Mouse (Mus musculus): ENCODE results near the gene Ugt1a7c. TPM values are rescaled to one million over a fixed set of nuclear protein-coding genes. Genes with fewer than 3 reads are reported as not detected.

Ugt1a7c gene
- polyA plus RNA-seq, 1 experiment: 1.1 TPM

DNA sequence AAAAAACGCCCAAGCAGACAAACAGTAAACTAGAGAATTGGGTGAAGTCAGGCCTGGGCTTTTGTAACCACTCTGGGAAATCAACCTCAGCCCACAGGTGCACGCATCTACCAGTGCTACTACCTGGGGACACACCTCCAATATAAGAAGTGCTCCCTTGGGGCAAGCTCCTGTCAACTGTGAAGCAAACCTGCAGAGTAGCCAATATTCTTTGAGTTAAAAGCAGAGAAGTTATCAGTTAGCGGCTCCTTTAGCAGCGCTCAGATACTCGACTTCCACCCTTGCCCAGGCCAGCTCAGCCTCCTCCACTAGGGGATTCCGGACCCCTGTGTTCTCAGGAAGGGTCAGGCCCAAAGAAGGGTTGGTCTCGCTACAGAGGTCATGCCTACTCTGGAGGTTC is 166.8 kb downstream of the Ugt1a7c start:
- H3K36me3 ChIP-seq (ENCODE audit: control insufficient read depth, insufficient read depth, low read length): peaks cover 59% of the 10 kb centered on the region
- no peaks in the 10 kb centered on the region for H3K27me3 ChIP-seq (ENCODE audit: control insufficient read depth, insufficient read depth, low read length)
- no peak for DNase-seq
- no peak overlapping the region for H3K27ac ChIP-seq (ENCODE audit: control insufficient read depth, insufficient read depth, low read length)
- peaks cover 21% of the 10 kb centered on the region for H3K4me1 ChIP-seq (replicated peaks; ENCODE audit: control insufficient read depth, insufficient read depth, low read length)
- TF ChIP-seq CTCF (IDR thresholded peaks at IDR 0.05; ENCODE audit: borderline replicate concordance, control insufficient read depth, extremely low read depth, insufficient read depth, low read length, poor library complexity): no peak
- no peak for TF ChIP-seq POLR2A (IDR thresholded peaks at IDR 0.05; ENCODE audit: control insufficient read depth, extremely low read depth, insufficient read depth, low read length, poor library complexity)
- no peak overlapping the region for H3K4me3 ChIP-seq (ENCODE audit: control insufficient read depth, insufficient read depth, low read length)
- WGBS: 86% methylated on average over 7 of the region's 7 CpGs

DNA sequence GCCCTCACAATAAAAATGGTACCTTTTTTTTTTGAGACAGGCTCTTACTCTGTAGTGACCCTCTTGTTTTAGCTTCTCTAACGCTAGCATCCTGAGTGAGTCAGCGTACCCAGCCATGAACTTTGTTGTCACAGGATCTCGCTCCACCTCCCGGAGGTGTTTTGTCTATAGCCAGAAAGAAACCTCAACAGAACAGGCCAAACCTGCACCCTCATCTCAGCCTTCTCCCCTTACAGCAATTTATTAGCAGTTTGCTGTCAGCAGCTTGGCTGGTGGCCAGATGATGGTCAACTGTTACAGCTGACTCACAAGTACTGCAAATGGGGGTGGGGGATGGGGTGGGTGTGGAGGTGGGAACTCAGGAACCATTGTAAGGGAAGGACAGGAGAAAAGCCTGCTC is 167.4 kb downstream of the Ugt1a7c start:
- no peak overlapping the region for H3K4me3 ChIP-seq (ENCODE audit: control insufficient read depth, insufficient read depth, low read length)
- H3K27me3 ChIP-seq (ENCODE audit: control insufficient read depth, insufficient read depth, low read length): no peaks in the 10 kb centered on the region
- DNase-seq: no peak
- peaks cover 64% of the 10 kb centered on the region for H3K36me3 ChIP-seq (ENCODE audit: control insufficient read depth, insufficient read depth, low read length)
- no peak for TF ChIP-seq CTCF (IDR thresholded peaks at IDR 0.05; ENCODE audit: borderline replicate concordance, control insufficient read depth, extremely low read depth, insufficient read depth, low read length, poor library complexity)
- TF ChIP-seq POLR2A (IDR thresholded peaks at IDR 0.05; ENCODE audit: control insufficient read depth, extremely low read depth, insufficient read depth, low read length, poor library complexity): no peak
- 75% methylated on average over 4 of the region's 4 CpGs for WGBS
- H3K4me1 ChIP-seq (replicated peaks; ENCODE audit: control insufficient read depth, insufficient read depth, low read length): peaks cover 21% of the 10 kb centered on the region
- no peak overlapping the region for H3K27ac ChIP-seq (ENCODE audit: control insufficient read depth, insufficient read depth, low read length)

DNA sequence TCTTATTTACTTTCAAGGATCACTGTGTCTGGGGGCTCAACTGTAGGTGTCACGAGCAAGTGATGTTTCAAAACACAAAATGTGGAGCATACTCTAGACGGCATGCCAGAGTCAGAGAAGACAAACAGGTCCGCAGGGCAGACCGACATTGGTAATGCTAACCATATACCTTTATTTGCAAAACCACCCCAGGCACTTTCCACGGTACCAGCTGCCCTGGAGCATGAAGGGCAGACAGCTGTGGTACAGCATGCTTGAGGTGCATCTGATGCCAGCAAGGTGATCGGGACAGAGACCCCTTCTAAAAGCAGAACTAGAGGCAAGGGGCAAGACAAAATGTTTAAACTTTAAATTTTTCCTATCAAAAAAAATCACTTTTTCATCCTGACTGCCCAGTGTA is 168.1 kb downstream of the Ugt1a7c start:
- no peak for TF ChIP-seq CTCF (IDR thresholded peaks at IDR 0.05; ENCODE audit: borderline replicate concordance, control insufficient read depth, extremely low read depth, insufficient read depth, low read length, poor library complexity)
- no peak for TF ChIP-seq POLR2A (IDR thresholded peaks at IDR 0.05; ENCODE audit: control insufficient read depth, extremely low read depth, insufficient read depth, low read length, poor library complexity)
- peaks cover 71% of the 10 kb centered on the region for H3K36me3 ChIP-seq (ENCODE audit: control insufficient read depth, insufficient read depth, low read length)
- H3K4me1 ChIP-seq (replicated peaks; ENCODE audit: control insufficient read depth, insufficient read depth, low read length): peaks cover 21% of the 10 kb centered on the region
- WGBS: 75% methylated on average over 6 of the region's 6 CpGs
- no peak overlapping the region for H3K27ac ChIP-seq (ENCODE audit: control insufficient read depth, insufficient read depth, low read length)
- H3K27me3 ChIP-seq (ENCODE audit: control insufficient read depth, insufficient read depth, low read length): no peaks in the 10 kb centered on the region
- DNase-seq: no peak
- no peak overlapping the region for H3K4me3 ChIP-seq (ENCODE audit: control insufficient read depth, insufficient read depth, low read length)

GRCm38 (mm10) chr1:88263778-88264177 is 168.9 kb downstream of the Ugt1a7c start:
- peaks cover 79% of the 10 kb centered on the region for H3K36me3 ChIP-seq (ENCODE audit: control insufficient read depth, insufficient read depth, low read length)
- TF ChIP-seq POLR2A (IDR thresholded peaks at IDR 0.05; ENCODE audit: control insufficient read depth, extremely low read depth, insufficient read depth, low read length, poor library complexity): no peak
- H3K4me3 ChIP-seq (ENCODE audit: control insufficient read depth, insufficient read depth, low read length): no peak overlapping the region
- H3K27ac ChIP-seq (ENCODE audit: control insufficient read depth, insufficient read depth, low read length): no peak overlapping the region
- WGBS: 93% methylated on average over 5 of the region's 5 CpGs
- DNase-seq: no peak
- no peaks in the 10 kb centered on the region for H3K27me3 ChIP-seq (ENCODE audit: control insufficient read depth, insufficient read depth, low read length)
- H3K4me1 ChIP-seq (replicated peaks; ENCODE audit: control insufficient read depth, insufficient read depth, low read length): peaks cover 16% of the 10 kb centered on the region; the same call in 1 of the 2 replicates

- H3K4me3 ChIP-seq (ENCODE audit: control insufficient read depth, insufficient read depth, low read length): no peak overlapping the region
- H3K27ac ChIP-seq (ENCODE audit: control insufficient read depth, insufficient read depth, low read length): no peak overlapping the region
- H3K27me3 ChIP-seq (ENCODE audit: control insufficient read depth, insufficient read depth, low read length): no peaks in the 10 kb centered on the region
- WGBS: 93% methylated on average over 7 of the region's 7 CpGs
- peaks cover 85% of the 10 kb centered on the region for H3K36me3 ChIP-seq (ENCODE audit: control insufficient read depth, insufficient read depth, low read length)
- DNase-seq: no peak
- TF ChIP-seq POLR2A (IDR thresholded peaks at IDR 0.05; ENCODE audit: control insufficient read depth, extremely low read depth, insufficient read depth, low read length, poor library complexity) (no peak), CTCF (IDR thresholded peaks at IDR 0.05; ENCODE audit: borderline replicate concordance, control insufficient read depth, extremely low read depth, insufficient read depth, low read length, poor library complexity) (no peak)
- peaks cover 12% of the 10 kb centered on the region; the same call in 1 of the 2 replicates for H3K4me1 ChIP-seq (replicated peaks; ENCODE audit: control insufficient read depth, insufficient read depth, low read length)
Observed at GRCm38 (mm10) chr1:88264237-88264868, 169.5 kb downstream of the Ugt1a7c start.

GRCm38 (mm10) chr1:88264869-88265240 is 170.0 kb downstream of the Ugt1a7c start:
- Histone ChIP-seq H3K27ac (ENCODE audit: control insufficient read depth, insufficient read depth, low read length) (no peak overlapping the region), H3K4me3 (ENCODE audit: control insufficient read depth, insufficient read depth, low read length) (no peak overlapping the region), H3K36me3 (ENCODE audit: control insufficient read depth, insufficient read depth, low read length) (peaks cover 90% of the 10 kb centered on the region), H3K4me1 (replicated peaks; ENCODE audit: control insufficient read depth, insufficient read depth, low read length) (peaks cover 7% of the 10 kb centered on the region; the same call in 1 of the 2 replicates), H3K27me3 (ENCODE audit: control insufficient read depth, insufficient read depth, low read length) (no peaks in the 10 kb centered on the region)
- DNase-seq: no peak
- no peak for TF ChIP-seq POLR2A (IDR thresholded peaks at IDR 0.05; ENCODE audit: control insufficient read depth, extremely low read depth, insufficient read depth, low read length, poor library complexity)
- TF ChIP-seq CTCF (IDR thresholded peaks at IDR 0.05; ENCODE audit: borderline replicate concordance, control insufficient read depth, extremely low read depth, insufficient read depth, low read length, poor library complexity): no peak
- 79% methylated on average over 4 of the region's 4 CpGs for WGBS

DNA sequence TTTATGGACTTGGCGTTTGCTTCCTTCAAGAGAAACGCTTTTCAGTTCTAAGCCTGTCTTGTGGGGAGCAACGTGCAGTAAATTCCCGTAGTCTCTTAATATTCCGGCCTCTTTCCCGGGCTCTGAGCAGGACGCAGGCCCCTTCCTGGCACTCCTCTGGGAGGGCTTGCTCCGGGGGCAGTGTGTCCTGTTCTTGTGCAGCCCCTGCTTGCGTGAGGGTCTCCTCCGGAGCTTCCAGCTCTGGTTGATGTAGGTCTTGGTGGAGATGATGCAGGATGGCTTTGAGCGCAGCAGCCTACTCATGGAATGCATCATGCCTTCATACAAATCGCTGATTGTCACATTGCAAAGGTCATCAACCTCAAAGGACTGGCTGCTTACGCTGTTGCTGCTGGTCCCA is 171.3 kb downstream of the Ugt1a7c start:
- Histone ChIP-seq H3K36me3 (ENCODE audit: control insufficient read depth, insufficient read depth, low read length) (peaks cover 85% of the 10 kb centered on the region), H3K27ac (ENCODE audit: control insufficient read depth, insufficient read depth, low read length) (no peak overlapping the region), H3K27me3 (ENCODE audit: control insufficient read depth, insufficient read depth, low read length) (no peaks in the 10 kb centered on the region), H3K4me1 (replicated peaks; ENCODE audit: control insufficient read depth, insufficient read depth, low read length) (0 out of 2 replicates have a peak, but pooled peaks cover 3% of the 10 kb centered on the region), H3K4me3 (ENCODE audit: control insufficient read depth, insufficient read depth, low read length) (no peak overlapping the region)
- DNase-seq: no peak
- no peak for TF ChIP-seq CTCF (IDR thresholded peaks at IDR 0.05; ENCODE audit: borderline replicate concordance, control insufficient read depth, extremely low read depth, insufficient read depth, low read length, poor library complexity)
- no peak for TF ChIP-seq POLR2A (IDR thresholded peaks at IDR 0.05; ENCODE audit: control insufficient read depth, extremely low read depth, insufficient read depth, low read length, poor library complexity)
- WGBS: 92% methylated on average over 13 of the region's 13 CpGs

Data from thymus, adult 2 months (tissue).